Mouse (Mus musculus) hindbrain, embryonic 10.5 days (tissue): Measurements from ENCODE around the gene Rsad2. TPM values are rescaled to one million over a fixed set of nuclear protein-coding genes. Genes with fewer than 3 reads are reported as not detected.

Experiments used
- DNase-seq: peaks from one replicate; pipeline ENCODE4 v3.0.0-alpha.2; 2017; ENCODE audit warnings: low spot score
- H3K27ac ChIP-seq: fragments of 300-500 bp; sonication (generic); 2 replicates; pipeline ENCODE4 v1.5.1; 2016; ENCODE audit warnings: mild to moderate bottlenecking, moderate library complexity
- H3K27me3 ChIP-seq: fragments of 300-500 bp; sonication (generic); 2 replicates; pipeline ENCODE4 v1.6.1; 2016; ENCODE audit warnings: mild to moderate bottlenecking; ENCODE audit not compliant: poor library complexity, insufficient read depth, severe bottlenecking
- H3K36me3 ChIP-seq: fragments of 300-500 bp; sonication (generic); 2 replicates; pipeline ENCODE4 v1.6.1; 2016; ENCODE audit warnings: mild to moderate bottlenecking, moderate library complexity
- H3K4me1 ChIP-seq: fragments of 300-500 bp; sonication (generic); replicated peaks from 2 replicates; pipeline ENCODE4 v1.6.1; 2016; ENCODE audit warnings: mild to moderate bottlenecking
- H3K4me3 ChIP-seq: fragments of 300-500 bp; sonication (generic); 2 replicates; pipeline ENCODE4 v1.5.1; 2016; ENCODE audit warnings: mild to moderate bottlenecking, moderate library complexity
- H3K9me3 ChIP-seq: fragments of 300-500 bp; sonication (generic); 2 replicates; pipeline ENCODE4 v1.6.1; 2016; ENCODE audit warnings: mild to moderate bottlenecking, moderate library complexity
- WGBS: fragments of 180-500 bp; shearing (Covaris S2); methylation state at CpG from one replicate; pipeline ENCODE4 v1.1.7; 2016; 5-methylcytosine and 5-hydroxymethylcytosine counted together
- polyA plus RNA-seq: library from polyadenylated mRNA; unstranded; fragments of >200 nt; fragmentation: Nextera tagmentation; extraction: Ambion mirVana; gene quantifications from 2 replicates; pipeline ENCODE4 v1.2.1, GENCODE M21; 2016

The Rsad2 gene
- polyA plus RNA-seq, 1 experiment from 2014 or later: 0.30 TPM

DNA sequence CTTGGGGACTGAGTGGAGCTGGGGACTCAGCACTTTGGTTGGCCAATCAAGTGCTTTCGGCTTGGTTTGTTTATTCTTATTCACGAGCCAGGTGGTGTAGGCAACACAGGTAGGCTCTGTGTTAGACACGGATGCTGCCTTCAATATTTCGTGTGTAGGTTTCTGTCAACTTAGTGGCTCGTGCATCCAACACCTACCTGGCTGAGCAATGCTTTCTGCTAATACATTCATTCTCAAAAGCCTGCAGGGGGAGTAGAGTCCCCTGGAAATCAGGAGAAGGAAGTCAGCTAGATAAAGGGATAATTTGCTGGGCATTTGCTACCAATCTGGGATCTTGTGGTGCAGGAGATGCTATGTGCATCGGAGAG is 13.8 kb upstream of the Rsad2 start:
- no peak for DNase-seq
- H3K9me3 ChIP-seq: no peaks in the 10 kb centered on the region
- H3K4me3 ChIP-seq: peak overlapping the region; percentile 70
- peak overlapping the region; percentile 92 for H3K27ac ChIP-seq
- H3K27me3 ChIP-seq: 0 out of 2 replicates have a peak, but pooled peaks cover 17% of the 10 kb centered on the region
- no peaks in the 10 kb centered on the region for H3K36me3 ChIP-seq
- H3K4me1 ChIP-seq: peaks cover 31% of the 10 kb centered on the region
- WGBS: 36% methylated on average over 6 of the region's 6 CpGs

DNA sequence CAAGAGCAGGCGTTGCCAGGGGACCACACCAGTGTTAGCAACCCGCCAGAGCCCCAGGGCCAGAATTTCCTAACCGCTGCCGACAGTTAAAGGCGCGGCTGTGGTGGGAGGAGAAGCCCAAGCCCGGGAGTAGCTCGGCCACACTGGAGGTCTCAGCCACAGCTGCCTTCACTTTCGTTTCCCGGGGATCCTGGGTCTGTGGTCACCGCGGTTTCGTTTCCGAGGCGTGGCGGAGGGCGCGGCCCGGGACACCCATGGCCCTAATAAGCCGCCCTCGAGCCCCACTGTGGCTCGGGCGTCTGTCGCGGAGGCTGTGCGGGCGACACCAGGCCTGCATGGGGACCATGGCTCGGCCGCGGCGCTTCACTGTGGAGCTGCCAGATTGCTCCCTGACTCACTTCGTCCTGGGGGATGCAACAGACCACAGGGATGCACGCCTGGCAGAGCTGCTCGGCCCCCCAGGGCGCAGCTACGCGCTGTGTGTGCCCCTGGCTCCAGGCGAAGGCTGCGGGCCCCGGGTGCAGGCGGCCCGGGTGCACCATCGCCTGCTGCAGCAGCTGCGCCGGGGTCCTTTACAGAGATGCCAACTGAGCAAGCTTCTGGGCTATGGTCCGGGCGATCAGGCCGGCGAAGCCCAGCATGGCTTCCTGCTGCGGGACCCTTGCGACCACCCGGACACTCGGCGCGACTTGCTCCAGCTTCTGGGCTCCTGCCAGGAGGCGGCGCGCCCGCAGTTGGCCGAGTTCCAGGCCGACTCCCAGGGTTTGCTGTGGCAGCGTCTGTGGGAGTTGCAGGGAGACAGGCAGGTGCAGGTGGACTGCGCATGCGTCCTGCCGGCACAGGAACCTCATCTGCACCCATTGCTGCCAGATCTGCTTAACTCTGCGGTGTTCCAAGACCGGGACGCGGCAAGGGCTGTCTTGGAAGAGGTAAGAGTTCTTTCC is 13.1 kb upstream of the Rsad2 start, which contains the start of gene Cmpk2:
Gene Cmpk2 (plus strand): TSS at position 107 of the 944 bp plus-strand sequence.
- DNase-seq: peak; percentile 80
- under 1% methylated on average over 69 of the region's 69 CpGs for WGBS
- Histone ChIP-seq H3K27me3 (0 out of 2 replicates have a peak, but pooled peaks cover 17% of the 10 kb centered on the region), H3K4me1 (peaks cover 31% of the 10 kb centered on the region), H3K27ac (peak within 1 kb of the TSS; percentile 92), H3K36me3 (no peaks in the 10 kb centered on the region), H3K4me3 (peak within 1 kb of the TSS; percentile 70), H3K9me3 (no peaks in the 10 kb centered on the region)

DNA sequence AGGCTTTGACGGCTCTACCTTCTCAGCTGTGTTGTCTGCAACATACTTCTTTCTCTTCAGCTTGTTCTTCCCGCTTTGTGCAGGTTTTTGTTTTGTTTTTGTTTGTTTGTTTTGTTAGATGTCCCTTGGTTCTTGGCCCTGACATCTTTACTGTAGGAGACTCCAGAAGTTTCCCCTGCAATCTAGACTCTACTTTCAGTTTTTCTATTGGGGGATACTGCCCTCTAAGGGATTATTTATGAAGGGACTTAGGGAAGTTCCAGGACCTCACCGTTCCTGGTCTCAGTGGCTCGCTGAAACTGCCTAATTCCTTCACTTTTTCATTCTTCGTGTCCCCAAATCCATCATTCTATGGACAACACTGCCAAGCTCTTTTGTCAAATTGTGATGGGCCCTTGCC is 9.3 kb upstream of the Rsad2 start:
- no peak for DNase-seq
- WGBS: 66% methylated on average over 5 of the region's 5 CpGs
- no peak overlapping the region for H3K4me3 ChIP-seq
- no peaks in the 10 kb centered on the region for H3K9me3 ChIP-seq
- H3K27ac ChIP-seq: no peak overlapping the region
- H3K36me3 ChIP-seq: no peaks in the 10 kb centered on the region
- 0 out of 2 replicates have a peak, but pooled peaks cover 6% of the 10 kb centered on the region for H3K27me3 ChIP-seq
- peaks cover 21% of the 10 kb centered on the region for H3K4me1 ChIP-seq

DNA sequence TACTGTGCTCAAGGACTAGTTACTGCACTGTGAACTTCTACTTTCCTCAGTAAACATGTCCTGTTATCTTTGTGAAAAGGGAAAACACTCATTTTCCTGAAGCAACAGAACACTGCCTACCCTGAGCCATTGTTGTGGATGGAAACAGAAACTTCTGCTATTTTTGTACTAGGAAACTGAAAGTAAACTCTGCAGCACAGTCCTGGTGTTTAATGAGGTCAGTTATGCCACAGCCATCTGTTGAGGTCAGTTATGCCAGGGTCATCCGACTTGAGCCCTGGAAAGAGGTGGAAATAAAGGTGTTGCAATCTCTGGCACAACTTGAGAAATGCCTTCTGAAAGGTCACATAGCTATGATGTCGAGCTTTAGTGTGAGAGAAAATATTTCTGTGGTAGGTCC is 3.8 kb upstream of the Rsad2 start:
- 66% methylated on average over 2 of the region's 2 CpGs for WGBS

DNA sequence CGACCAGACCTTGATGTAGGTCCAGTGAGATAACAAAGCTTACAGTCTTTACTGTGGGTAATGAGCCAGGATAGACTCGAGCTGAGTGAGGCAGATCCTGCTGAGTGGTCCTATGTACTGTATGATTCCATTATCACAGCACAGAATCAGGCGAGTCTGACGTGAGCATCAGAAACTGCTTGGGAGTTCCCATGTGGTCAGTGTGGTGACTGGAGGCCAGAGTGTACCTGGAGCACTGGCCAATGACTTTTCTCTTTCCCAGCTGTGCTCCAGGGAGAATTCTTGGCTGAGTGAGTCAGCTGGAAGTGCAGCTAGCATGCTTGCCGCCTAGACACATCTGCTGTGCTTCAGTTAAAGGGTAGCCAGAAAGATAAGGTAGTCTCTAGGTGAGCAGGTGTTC is 1.6 kb downstream of the Rsad2 start:
- no peaks in the 10 kb centered on the region for H3K27me3 ChIP-seq
- H3K4me3 ChIP-seq: no peak overlapping the region
- WGBS: 75% methylated on average over 5 of the region's 5 CpGs
- H3K36me3 ChIP-seq: no peaks in the 10 kb centered on the region
- DNase-seq: no peak
- no peak overlapping the region for H3K27ac ChIP-seq
- H3K4me1 ChIP-seq: peaks cover 13% of the 10 kb centered on the region
- H3K9me3 ChIP-seq: no peaks in the 10 kb centered on the region

More for the DNA sequence above, 3.8 kb upstream of the Rsad2 start:
- Histone ChIP-seq H3K36me3 (no peaks in the 10 kb centered on the region), H3K9me3 (no peaks in the 10 kb centered on the region), H3K4me1 (peaks cover 9% of the 10 kb centered on the region), H3K27me3 (no peaks in the 10 kb centered on the region), H3K27ac (no peak overlapping the region), H3K4me3 (no peak overlapping the region)
- DNase-seq: no peak

DNA sequence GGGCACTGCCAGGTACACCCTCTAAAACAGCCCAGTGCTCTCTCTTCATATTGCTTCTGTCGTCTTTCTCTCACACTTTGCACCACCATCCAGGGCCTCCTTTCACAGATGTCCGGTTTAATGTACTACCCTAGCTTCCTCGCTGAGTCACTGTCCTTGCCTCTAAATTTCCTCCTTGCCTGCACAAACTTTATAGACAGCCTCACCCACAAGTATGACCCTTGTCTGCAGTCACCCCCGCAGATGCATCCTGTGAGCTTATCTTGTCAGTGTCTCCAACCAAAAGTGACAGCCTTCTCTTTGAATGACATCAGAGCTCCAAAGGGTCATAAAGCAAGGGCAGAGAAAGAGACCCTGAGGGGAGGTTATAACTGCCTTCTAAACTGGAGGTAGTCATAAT is 3.3 kb downstream of the Rsad2 start:
- H3K4me3 ChIP-seq: no peak overlapping the region
- WGBS: 77% methylated on average over 4 of the region's 4 CpGs
- DNase-seq: no peak
- H3K27ac ChIP-seq: no peak overlapping the region
- H3K36me3 ChIP-seq: no peaks in the 10 kb centered on the region
- no peaks in the 10 kb centered on the region for H3K9me3 ChIP-seq
- peaks cover 13% of the 10 kb centered on the region for H3K4me1 ChIP-seq
- no peaks in the 10 kb centered on the region for H3K27me3 ChIP-seq

DNA sequence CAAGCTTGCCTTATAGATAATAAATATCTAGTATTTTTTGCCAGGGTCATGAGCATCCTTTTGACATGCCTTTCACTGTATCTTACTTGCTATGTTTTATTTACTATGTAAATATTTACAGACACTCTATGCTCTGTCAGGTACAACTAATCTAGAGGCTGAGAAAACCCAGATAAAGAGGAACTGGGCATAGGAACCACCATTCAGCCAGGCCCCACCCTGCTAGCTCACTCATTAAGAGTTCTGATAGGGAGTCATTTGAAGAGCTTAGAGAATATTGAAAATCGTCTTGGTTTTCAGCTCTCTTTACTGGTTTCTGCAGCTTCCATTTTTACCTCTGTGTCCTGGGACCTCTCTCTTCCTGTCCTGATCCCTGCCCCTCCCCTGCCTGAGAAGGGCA is 5.1 kb downstream of the Rsad2 start:
- peaks cover 9% of the 10 kb centered on the region for H3K4me1 ChIP-seq
- H3K9me3 ChIP-seq: no peaks in the 10 kb centered on the region
- no peaks in the 10 kb centered on the region for H3K27me3 ChIP-seq
- WGBS: 82% methylated on average over 1 of the region's 1 CpGs
- no peak overlapping the region for H3K4me3 ChIP-seq
- no peak for DNase-seq
- H3K36me3 ChIP-seq: no peaks in the 10 kb centered on the region
- H3K27ac ChIP-seq: no peak overlapping the region

DNA sequence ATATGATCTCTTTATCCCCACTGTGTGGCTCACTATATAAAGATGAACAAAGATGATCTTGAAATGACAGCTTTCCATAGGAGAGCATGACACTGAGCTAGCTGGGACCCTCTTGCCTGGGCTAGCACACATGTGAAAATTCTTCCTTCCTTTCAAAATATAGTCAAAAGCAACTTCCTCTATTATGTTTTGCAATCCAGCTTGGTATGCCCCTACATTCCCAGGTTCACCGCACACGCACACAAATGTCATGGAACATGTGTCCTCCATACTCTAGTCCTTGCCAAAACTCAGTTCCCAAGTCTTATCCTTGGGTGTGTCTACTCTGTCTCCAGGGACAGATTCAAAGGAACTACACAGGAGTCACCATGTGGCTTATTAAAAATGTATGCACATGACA is 6.8 kb downstream of the Rsad2 start:
- no peak for DNase-seq
- no peaks in the 10 kb centered on the region for H3K36me3 ChIP-seq
- H3K9me3 ChIP-seq: no peaks in the 10 kb centered on the region
- H3K27ac ChIP-seq: no peak overlapping the region
- H3K4me1 ChIP-seq: 0 out of 2 replicates have a peak, but pooled peaks cover 4% of the 10 kb centered on the region
- over 99% methylated on average over 2 of the region's 2 CpGs for WGBS
- no peak overlapping the region for H3K4me3 ChIP-seq
- no peaks in the 10 kb centered on the region for H3K27me3 ChIP-seq

DNA sequence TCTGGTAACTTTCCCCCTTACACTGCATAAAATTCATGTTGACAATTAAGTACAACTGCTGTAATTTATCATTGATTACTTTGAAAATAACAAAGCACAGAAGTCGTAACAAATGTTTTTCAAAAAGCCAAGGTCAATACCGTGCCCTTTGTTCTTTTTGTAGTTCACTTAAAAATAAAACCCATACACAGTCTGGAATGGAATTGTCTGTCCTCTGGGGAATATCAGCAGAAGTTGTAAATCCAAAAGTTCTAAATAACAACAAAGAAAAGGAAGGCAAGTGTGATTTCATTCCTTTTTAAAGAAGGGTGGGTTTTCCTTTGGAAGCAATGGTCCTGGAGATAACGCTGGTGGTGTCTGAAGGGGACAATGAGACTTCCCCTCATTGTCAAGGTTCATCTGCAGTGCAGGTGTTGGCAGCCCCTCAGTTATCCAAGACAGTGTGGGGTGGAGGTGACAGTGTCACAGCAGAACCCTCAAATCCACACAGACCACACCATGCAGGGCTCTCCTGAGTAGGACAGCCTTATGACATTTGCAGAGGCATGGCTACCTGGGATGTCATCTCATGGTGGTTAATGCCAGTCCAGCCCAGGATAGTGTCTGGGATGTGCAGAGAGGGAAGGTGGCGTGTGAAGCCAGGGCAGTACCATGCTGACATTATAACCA is 9.7 kb downstream of the Rsad2 start:
- WGBS: 84% methylated on average over 4 of the region's 4 CpGs
- no peak for DNase-seq
- Histone ChIP-seq H3K27ac (no peak overlapping the region), H3K4me1 (no peaks in the 10 kb centered on the region), H3K4me3 (no peak overlapping the region), H3K36me3 (no peaks in the 10 kb centered on the region), H3K9me3 (no peaks in the 10 kb centered on the region), H3K27me3 (no peaks in the 10 kb centered on the region)

DNA sequence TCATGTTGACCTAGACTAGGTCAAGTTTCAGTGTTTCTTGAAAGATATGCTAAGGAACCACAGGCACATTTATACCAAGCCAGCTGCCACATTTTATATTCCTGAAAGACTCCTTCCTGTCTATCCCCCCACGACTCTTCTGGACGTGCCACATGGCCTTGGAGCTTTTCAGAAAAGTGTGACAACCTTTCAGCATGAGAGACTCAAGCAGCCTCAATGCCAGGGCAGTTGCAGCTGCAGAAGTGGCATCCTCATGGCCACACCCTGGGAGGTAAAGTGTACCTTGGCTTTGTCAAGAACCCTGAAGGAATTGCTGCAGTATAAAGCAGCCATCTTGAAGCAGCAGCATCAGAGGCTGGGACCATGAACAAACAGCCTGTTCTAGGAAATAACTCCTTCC is 11.7 kb downstream of the Rsad2 start:
- WGBS: 84% methylated on average over 2 of the region's 2 CpGs
- no peaks in the 10 kb centered on the region for H3K4me1 ChIP-seq
- H3K9me3 ChIP-seq: no peaks in the 10 kb centered on the region
- no peaks in the 10 kb centered on the region for H3K27me3 ChIP-seq
- H3K36me3 ChIP-seq: no peaks in the 10 kb centered on the region
- DNase-seq: no peak
- no peak overlapping the region for H3K4me3 ChIP-seq
- H3K27ac ChIP-seq: no peak overlapping the region

DNA sequence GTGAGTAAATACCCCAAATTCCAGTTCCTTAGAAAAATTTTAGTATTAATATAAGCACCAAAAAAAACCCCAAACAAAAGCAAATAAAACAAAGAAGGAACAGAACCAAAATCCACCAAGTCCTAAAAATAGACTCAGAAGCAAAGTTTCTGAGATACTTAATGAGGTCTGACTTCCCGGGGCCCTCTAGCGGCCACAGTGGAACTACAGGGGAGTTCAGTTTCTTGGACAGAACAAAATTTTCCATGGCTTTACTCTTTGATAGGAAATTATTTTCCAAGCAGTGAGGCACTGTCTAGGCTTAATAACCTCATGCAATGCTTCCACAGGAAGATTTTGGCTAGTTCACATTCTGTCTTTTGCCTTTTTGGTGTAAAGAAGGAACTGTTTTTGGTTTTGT is 12.2 kb downstream of the Rsad2 start:
- H3K27ac ChIP-seq: no peak overlapping the region
- DNase-seq: peak; percentile 57
- WGBS: under 1% methylated on average over 2 of the region's 2 CpGs
- H3K4me3 ChIP-seq: no peak overlapping the region
- no peaks in the 10 kb centered on the region for H3K36me3 ChIP-seq
- H3K27me3 ChIP-seq: no peaks in the 10 kb centered on the region
- no peaks in the 10 kb centered on the region for H3K4me1 ChIP-seq
- no peaks in the 10 kb centered on the region for H3K9me3 ChIP-seq

DNA sequence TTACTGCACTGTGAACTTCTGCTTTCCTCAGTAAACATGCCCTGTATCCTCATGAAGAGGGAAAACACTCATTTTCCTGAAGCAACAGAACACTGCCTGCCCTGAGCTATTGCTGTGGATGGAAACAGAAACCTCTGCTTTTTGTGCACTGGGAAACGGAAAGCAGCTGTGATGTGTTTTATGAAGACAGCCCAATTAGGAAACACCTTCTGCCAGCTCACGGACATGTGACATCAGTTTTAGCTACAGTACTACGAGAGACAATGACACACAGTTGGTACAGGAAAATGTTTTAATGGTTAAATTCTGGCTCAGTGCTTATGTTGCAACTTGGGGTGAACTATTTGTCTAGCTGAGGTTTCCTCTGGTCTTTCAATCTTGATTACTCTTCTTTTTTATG is 16.9 kb downstream of the Rsad2 start:
- Histone ChIP-seq H3K9me3 (no peaks in the 10 kb centered on the region), H3K27me3 (no peaks in the 10 kb centered on the region), H3K36me3 (no peaks in the 10 kb centered on the region), H3K4me1 (no peaks in the 10 kb centered on the region), H3K27ac (no peak overlapping the region), H3K4me3 (no peak overlapping the region)
- no peak for DNase-seq
- WGBS: 81% methylated on average over 3 of the region's 3 CpGs

DNA sequence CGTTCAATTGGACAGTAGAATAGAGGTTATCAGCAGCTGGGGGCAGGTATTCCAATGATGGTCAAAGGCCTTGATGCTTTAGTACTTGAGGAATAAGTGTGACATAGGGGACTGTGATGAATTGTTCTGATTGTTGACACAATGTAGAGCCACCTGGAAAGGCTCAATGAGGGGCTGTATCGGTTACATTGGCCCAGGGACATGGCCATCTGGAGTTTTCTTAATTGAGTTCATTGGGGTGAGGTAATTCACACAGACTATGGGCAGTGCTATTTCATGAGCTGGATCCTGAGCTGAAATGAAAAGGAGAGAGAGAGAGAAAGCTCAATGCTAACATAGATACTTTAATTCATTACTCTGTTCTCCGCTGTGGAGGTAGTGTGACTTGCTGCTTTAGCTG is 18.3 kb downstream of the Rsad2 start:
- H3K27me3 ChIP-seq: no peaks in the 10 kb centered on the region
- no peak for DNase-seq
- no peaks in the 10 kb centered on the region for H3K4me1 ChIP-seq
- no peaks in the 10 kb centered on the region for H3K9me3 ChIP-seq
- H3K27ac ChIP-seq: no peak overlapping the region
- H3K4me3 ChIP-seq: no peak overlapping the region
- 82% methylated on average over 3 of the region's 3 CpGs for WGBS
- no peaks in the 10 kb centered on the region for H3K36me3 ChIP-seq
